Mouse (Mus musculus) midbrain, embryonic 11.5 days (tissue): ENCODE data around the gene Ttc39b. TPM values are rescaled to one million over a fixed set of nuclear protein-coding genes. Genes with fewer than 3 reads are reported as not detected.
"Not testable (repeated sequence)": the region's sequence is repeated elsewhere in the genome, so short reads cannot be mapped to it uniquely, and the experiment has no call there.

Experiments used
- ATAC-seq: fragments of 200-750 bp; cut with Nextera tagmentation; 2 replicates; pipeline ENCODE4 v1.8.0; 2017; ENCODE audit warnings: moderate TSS enrichment, moderate library complexity; ENCODE audit not compliant: low FRiP score
- DNase-seq: peaks from one replicate; pipeline ENCODE4 v3.0.0; 2015; ENCODE audit warnings: low spot score; ENCODE audit errors: missing footprints
- H3K27ac ChIP-seq: fragments of 300-500 bp; sonication (generic); 2 replicates; pipeline ENCODE4 v1.5.1; 2014; ENCODE audit warnings: low read depth, low read length
- H3K27me3 ChIP-seq: fragments of 300-500 bp; sonication (generic); 2 replicates; pipeline ENCODE4 v1.6.1; 2014; ENCODE audit warnings: mild to moderate bottlenecking, low read length, moderate library complexity, mixed read lengths; ENCODE audit not compliant: control insufficient read depth, insufficient read depth
- H3K36me3 ChIP-seq: fragments of 300-500 bp; sonication (generic); 2 replicates; pipeline ENCODE4 v1.6.1; 2014; ENCODE audit warnings: mild to moderate bottlenecking, low read length, moderate library complexity, mixed read lengths; ENCODE audit not compliant: control insufficient read depth, insufficient read depth
- H3K4me1 ChIP-seq: fragments of 300-500 bp; sonication (generic); 2 replicates; pipeline ENCODE4 v1.6.1; 2014; ENCODE audit warnings: low read length; ENCODE audit not compliant: control insufficient read depth, insufficient read depth
- H3K4me2 ChIP-seq: fragments of 300-500 bp; sonication (generic); 2 replicates; pipeline ENCODE4 v1.6.1; 2014; ENCODE audit warnings: mild to moderate bottlenecking, moderate library complexity
- H3K4me3 ChIP-seq: fragments of 300-500 bp; sonication (generic); 2 replicates; pipeline ENCODE4 v1.5.1; 2014; ENCODE audit warnings: low read depth, low read length
- H3K9ac ChIP-seq: fragments of 300-500 bp; sonication (generic); 2 replicates; pipeline ENCODE4 v1.6.1; 2014; ENCODE audit warnings: low read length
- H3K9me3 ChIP-seq: fragments of 300-500 bp; sonication (generic); 2 replicates; pipeline ENCODE4 v1.6.1; 2016; ENCODE audit warnings: low read length; ENCODE audit not compliant: control insufficient read depth
- WGBS: fragments of 180-500 bp; shearing (Covaris S2); extraction: QIAGEN DNeasy Blood & Tissue Kit; methylation state at CpG from one replicate; pipeline ENCODE4 v1.1.7; 2014; 5-methylcytosine and 5-hydroxymethylcytosine counted together
- polyA plus RNA-seq: library from polyadenylated mRNA; unstranded; fragments of >200 nt; fragmentation: Nextera tagmentation; extraction: Ambion mirVana; gene quantifications from 2 replicates; pipeline ENCODE4 v1.2.1, GENCODE M21; 2014

Gene Ttc39b
- polyA plus RNA-seq, 1 experiment from 2014 or later, result 1.9 TPM

DNA sequence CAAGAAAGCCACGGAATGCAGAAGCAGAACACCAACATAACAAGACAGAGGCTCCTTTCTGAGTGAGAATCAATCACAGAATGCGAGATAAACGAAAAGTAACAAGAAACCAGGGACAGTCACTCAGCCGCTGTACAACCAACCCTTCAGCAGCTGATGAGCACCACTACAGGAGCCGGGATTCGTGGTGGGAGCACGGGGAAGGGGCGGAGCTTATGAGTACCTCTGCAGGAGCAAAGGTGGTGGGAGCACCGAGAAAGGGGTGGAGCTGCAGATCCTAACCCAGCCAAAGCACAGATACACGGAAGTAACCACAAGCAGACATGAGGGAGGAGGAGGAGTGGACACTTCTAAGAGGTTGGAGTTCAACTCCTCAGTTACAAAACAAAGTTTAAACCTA lies 69.1 kb downstream of the Ttc39b start:
- DNase-seq (no peak), ATAC-seq (no peak)
- 88% methylated on average over 10 of the region's 10 CpGs for WGBS
- no peaks in the 10 kb centered on the region for H3K9me3 ChIP-seq
- H3K27me3 ChIP-seq, result no peaks in the 10 kb centered on the region
- no peaks in the 10 kb centered on the region for H3K4me1 ChIP-seq
- H3K4me2 ChIP-seq, result no peak overlapping the region
- H3K4me3 ChIP-seq, result no peak overlapping the region
- H3K36me3 ChIP-seq, result no peaks in the 10 kb centered on the region
- H3K27ac ChIP-seq, result no peak overlapping the region
- no peak overlapping the region for H3K9ac ChIP-seq

DNA sequence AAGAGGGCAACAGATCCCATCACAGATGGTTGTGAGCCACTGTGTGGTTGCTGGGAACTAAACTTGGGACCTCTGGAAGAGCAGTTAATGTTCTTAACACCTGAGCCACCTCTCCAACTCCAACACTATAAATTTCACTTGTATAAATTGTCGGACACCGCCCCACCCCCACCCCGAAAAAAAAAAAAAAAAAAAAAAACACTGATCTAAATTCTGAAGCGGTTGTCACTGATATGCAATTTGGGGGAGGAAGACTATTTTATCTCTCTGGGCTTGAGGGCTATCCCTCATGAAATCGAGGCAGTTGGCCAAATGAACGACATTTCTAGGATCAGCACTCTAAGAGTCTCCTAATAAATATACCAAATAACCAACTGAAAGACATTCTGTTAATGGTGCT lies 70.4 kb downstream of the Ttc39b start:
- Histone ChIP-seq H3K36me3 (no peaks in the 10 kb centered on the region), H3K4me3 (no peak overlapping the region), H3K4me2 (no peak overlapping the region), H3K9me3 (no peaks in the 10 kb centered on the region), H3K27me3 (no peaks in the 10 kb centered on the region), H3K9ac (no peak overlapping the region), H3K27ac (no peak overlapping the region), H3K4me1 (no peaks in the 10 kb centered on the region)
- ATAC-seq, result no peak
- whole genome bisulfite sequencing, result 92% methylated on average over 6 of the region's 6 CpGs
- DNase-seq, result no peak

DNA sequence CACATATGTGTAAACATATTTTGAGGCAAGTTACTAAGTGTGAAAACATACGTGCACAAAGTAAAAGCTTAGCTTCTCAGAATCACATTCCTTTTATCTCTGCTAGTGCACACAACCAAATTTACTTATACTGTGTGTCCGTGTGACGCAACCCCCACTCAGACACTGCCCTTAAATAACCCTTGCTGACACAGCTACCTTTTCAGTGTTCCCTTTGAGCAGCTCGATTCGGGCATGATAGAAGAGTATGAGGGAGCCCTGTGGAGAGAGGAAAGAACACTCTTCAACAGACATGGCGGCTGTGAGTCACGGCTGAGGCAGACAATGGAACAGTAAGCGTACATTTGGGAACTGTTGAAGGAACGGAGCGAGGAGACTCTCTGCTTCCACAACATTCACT lies 80.3 kb downstream of the Ttc39b start:
- Histone ChIP-seq H3K9ac (no peak overlapping the region), H3K27ac (no peak overlapping the region), H3K9me3 (no peaks in the 10 kb centered on the region), H3K4me3 (no peak overlapping the region), H3K36me3 (no peaks in the 10 kb centered on the region), H3K4me2 (no peak overlapping the region), H3K4me1 (no peaks in the 10 kb centered on the region), H3K27me3 (no peaks in the 10 kb centered on the region)
- DNase-seq, result no peak
- no peak for ATAC-seq
- 92% methylated on average over 10 of the region's 10 CpGs for WGBS

DNA sequence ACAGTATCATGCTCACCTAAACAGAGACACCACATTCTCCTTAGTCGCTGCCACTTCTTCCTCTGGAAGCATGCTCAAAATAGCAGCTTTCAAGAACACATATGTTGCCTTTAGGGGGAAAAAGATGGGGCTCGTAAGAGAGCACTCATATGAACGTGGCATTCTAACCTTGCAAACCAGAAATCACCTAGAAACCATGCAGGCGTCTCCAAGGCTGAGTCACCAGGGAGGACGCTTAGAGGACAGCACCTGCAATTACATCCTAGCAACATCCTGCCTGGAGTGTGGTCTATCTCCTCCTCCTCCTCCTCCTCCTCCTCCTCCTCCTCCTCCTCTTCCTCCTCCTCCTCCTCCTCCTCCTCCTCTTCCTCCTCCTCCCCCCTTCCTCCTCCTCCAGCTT lies 82.4 kb downstream of the Ttc39b start:
- Histone ChIP-seq H3K27ac (no peak overlapping the region), H3K4me1 (no peaks in the 10 kb centered on the region), H3K4me3 (no peak overlapping the region), H3K27me3 (no peaks in the 10 kb centered on the region), H3K9me3 (no peaks in the 10 kb centered on the region), H3K4me2 (no peak overlapping the region), H3K9ac (no peak overlapping the region), H3K36me3 (no peaks in the 10 kb centered on the region)
- DNase-seq (no peak), ATAC-seq (no peak)
- WGBS, result 72% methylated on average over 5 of the region's 5 CpGs

DNA sequence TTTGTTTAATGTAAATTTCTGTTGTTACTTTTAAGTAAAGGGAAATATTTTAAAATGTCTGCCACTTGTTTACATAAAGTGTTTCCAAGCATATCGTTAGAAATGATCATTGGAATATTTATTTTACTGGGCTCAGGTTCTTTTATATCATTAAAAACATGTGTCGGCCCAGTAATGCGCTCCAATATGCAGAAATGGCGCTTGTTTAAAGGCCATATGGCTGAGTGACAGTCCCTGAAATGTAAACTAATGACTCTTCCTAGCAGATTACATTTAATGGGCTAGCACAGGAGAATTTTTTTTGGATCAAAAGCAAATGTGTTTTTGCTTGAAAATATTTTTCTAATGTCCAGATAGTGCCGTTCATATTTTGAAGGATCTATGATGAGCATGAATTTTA lies 86.4 kb downstream of the Ttc39b start:
- Histone ChIP-seq H3K27me3 (no peaks in the 10 kb centered on the region), H3K9me3 (no peaks in the 10 kb centered on the region), H3K36me3 (no peaks in the 10 kb centered on the region), H3K27ac (no peak overlapping the region), H3K4me1 (no peaks in the 10 kb centered on the region), H3K9ac (no peak overlapping the region), H3K4me2 (no peak overlapping the region), H3K4me3 (no peak overlapping the region)
- DNase-seq (no peak), ATAC-seq (no peak)
- WGBS, result 84% methylated on average over 5 of the region's 5 CpGs

DNA sequence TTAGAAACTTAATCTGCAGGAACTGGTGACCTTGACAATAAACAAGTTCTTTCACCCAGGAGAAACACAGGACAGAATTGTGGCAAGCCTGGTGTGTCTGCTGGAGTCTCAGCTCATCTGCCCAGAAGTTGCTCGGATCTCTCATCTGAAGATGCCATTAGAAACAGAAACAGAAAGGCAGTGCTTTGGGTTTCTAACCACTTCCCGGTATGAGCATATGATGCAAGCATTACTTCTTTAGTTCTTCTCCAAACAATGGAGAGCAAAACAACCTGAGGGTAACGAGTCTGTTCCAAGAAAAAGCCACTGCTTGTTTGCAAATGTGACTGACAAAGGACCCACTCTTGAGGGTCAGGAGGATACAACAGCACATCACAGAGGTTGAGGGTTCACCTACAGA lies 88.8 kb downstream of the Ttc39b start:
- H3K36me3 ChIP-seq, H3K27me3 ChIP-seq, H3K4me3 ChIP-seq, H3K4me2 ChIP-seq, ATAC-seq, H3K4me1 ChIP-seq, DNase-seq, H3K9ac ChIP-seq, H3K9me3 ChIP-seq, H3K27ac ChIP-seq: not testable (repeated sequence)
- WGBS, result 79% methylated on average over 1 of the region's 3 CpGs

DNA sequence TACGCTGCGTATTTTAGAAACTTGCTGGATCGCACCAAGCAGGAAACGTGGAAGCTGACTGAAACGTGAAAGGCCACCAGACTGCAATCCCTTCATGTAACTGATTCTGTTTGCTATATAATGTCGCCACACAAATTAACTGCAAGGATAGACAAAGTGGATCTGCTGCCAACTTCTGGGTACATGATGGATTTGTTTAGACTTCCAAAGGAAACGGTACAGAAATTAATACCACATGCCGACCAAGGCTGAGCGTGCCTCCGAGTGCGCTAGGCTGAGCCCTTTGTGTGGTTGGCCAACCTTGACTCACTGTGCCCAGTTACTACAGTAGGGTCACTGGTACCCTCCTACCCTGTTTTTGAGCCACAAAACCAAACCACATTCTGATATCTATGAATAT lies 89.3 kb downstream of the Ttc39b start:
- Histone ChIP-seq H3K9me3 (no peaks in the 10 kb centered on the region), H3K27ac (no peak overlapping the region), H3K9ac (no peak overlapping the region), H3K4me2 (no peak overlapping the region), H3K4me3 (no peak overlapping the region), H3K36me3 (no peaks in the 10 kb centered on the region), H3K27me3 (no peaks in the 10 kb centered on the region), H3K4me1 (no peaks in the 10 kb centered on the region)
- DNase-seq (no peak), ATAC-seq (no peak)
- WGBS, result 92% methylated on average over 11 of the region's 11 CpGs

DNA sequence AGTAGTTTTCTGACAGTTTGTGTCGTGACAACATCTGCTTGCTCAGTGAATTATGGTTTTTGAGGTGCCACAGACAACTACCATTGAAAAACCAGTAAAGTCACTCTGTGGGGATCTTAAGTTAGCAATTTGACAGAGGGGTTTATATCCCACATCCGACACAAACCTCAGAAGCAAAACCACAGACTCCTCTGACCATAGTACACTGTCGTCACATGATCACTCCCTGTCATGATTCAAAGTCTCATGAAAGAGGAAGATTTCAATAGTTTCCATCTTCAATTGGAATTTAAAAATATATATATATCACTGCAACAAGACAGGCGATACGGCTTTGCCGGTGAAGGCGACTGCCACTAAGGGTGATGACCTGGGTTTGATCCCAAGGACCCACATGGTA lies 89.9 kb downstream of the Ttc39b start:
- 94% methylated on average over 7 of the region's 7 CpGs for WGBS
- no peaks in the 10 kb centered on the region for H3K27me3 ChIP-seq
- no peaks in the 10 kb centered on the region for H3K9me3 ChIP-seq
- H3K27ac ChIP-seq, result no peak overlapping the region
- DNase-seq, result no peak
- no peak overlapping the region for H3K4me2 ChIP-seq
- no peaks in the 10 kb centered on the region for H3K36me3 ChIP-seq
- no peak overlapping the region for H3K4me3 ChIP-seq
- H3K4me1 ChIP-seq, result no peaks in the 10 kb centered on the region
- no peak for ATAC-seq
- H3K9ac ChIP-seq, result no peak overlapping the region

DNA sequence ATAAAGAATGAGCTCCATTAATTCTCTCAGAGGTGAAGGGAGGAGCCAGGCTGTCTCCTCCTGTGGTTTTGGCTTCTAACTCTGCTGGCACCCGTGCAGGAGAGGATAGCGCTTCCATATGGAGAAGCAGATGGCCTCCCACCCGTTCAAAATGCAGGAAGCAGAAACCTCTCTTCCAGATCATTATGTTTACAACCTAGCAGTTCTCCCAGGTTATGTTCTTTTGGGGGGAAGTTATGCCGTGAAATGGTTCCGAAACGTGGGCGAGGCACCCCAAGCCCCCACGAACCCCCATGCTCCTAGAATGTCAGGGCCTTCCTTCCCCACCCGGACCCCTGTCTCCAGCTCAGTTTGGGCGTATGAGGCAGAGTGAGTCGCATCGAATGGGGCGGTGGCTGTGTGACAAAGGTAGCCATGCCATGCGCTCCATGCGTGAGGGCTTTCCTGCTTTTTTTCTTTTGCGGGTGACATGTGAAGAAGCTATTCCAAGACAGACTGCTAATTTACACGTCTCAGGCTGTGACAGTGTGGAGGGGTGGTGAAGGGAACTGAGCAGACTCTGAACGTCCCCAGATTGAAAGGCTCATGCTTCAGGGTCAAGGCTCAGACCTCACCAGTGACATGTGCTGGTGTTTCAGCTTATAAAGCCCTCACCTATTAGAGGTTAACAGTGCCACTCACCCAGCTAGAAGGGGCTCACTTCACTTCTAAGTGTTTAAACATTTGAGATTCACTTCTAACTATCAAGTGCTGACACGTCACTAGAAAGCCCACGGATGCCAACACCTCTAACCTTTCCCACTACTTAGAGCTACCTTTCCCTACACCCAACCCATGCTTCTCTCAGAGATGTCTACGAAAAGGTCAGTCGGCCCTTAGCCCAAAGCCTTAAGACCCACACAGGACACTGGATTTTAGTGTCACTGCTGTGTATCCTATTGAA lies 90.6 kb downstream of the Ttc39b start:
- no peak overlapping the region for H3K27ac ChIP-seq
- ATAC-seq (no peak), DNase-seq (no peak)
- H3K27me3 ChIP-seq, result no peaks in the 10 kb centered on the region
- H3K4me2 ChIP-seq, result no peak overlapping the region
- no peak overlapping the region for H3K4me3 ChIP-seq
- no peaks in the 10 kb centered on the region for H3K36me3 ChIP-seq
- WGBS, result 88% methylated on average over 22 of the region's 22 CpGs
- no peaks in the 10 kb centered on the region for H3K9me3 ChIP-seq
- H3K9ac ChIP-seq, result no peak overlapping the region
- no peaks in the 10 kb centered on the region for H3K4me1 ChIP-seq
